Mouse (Mus musculus) adrenal gland, postnatal 4 days (tissue): ENCODE data around the gene Rxrb. TPM values are rescaled to one million over a fixed set of nuclear protein-coding genes. Genes with fewer than 3 reads are reported as not detected.

ENCODE experiments used
- DNase-seq, 2 experiments: peaks; one replicate each; pipeline ENCODE4 v3.0.0; 2021 to 2022; ENCODE audit warnings: low spot score in 2 of 2, mixed read lengths in 2 of 2
- total RNA-seq, 2 experiments: library from RNA; stranded (reverse); gene quantifications; 2 replicates each; pipeline ENCODE4 v1.2.3; 2021

Gene Rxrb
- total RNA-seq, 2 experiments from 2014 or later = 74.5 to 78.0 TPM

GRCm38 (mm10) chr17:34024861-34025755, 6.5 kb upstream of the Rxrb start:
- DNase-seq = no peak

- no peak for DNase-seq
Observed at GRCm38 (mm10) chr17:34025756-34026151, 5.9 kb upstream of the Rxrb start.

- no peak for DNase-seq
Observed at GRCm38 (mm10) chr17:34026221-34026620, 5.4 kb upstream of the Rxrb start.

GRCm38 (mm10) chr17:34026917-34027655, 4.5 kb upstream of the Rxrb start:
- no peak for DNase-seq

GRCm38 (mm10) chr17:34027656-34028223, 3.9 kb upstream of the Rxrb start, which contains the start of gene H2-Ke6:
Gene H2-Ke6, minus strand, starts transcription at chr17:34028060.
- peak; percentile 83 to 86 for DNase-seq

- no peak for DNase-seq
Observed at GRCm38 (mm10) chr17:34028501-34029149, 3.0 kb upstream of the Rxrb start.

GRCm38 (mm10) chr17:34029150-34029889, 2.3 kb upstream of the Rxrb start:
- no peak for DNase-seq

GRCm38 (mm10) chr17:34029890-34030595, 1.6 kb upstream of the Rxrb start:
- no peak for DNase-seq

GRCm38 (mm10) chr17:34030861-34031326, 718 bp upstream of the Rxrb start:
- DNase-seq = no peak

GRCm38 (mm10) chr17:34032174-34032632, 591 bp downstream of the Rxrb start:
- no peak for DNase-seq

GRCm38 (mm10) chr17:34032806-34033205, 1.2 kb downstream of the Rxrb start:
- no peak for DNase-seq

- no peak for DNase-seq
Observed at GRCm38 (mm10) chr17:34033441-34033840, 1.8 kb downstream of the Rxrb start.

GRCm38 (mm10) chr17:34034064-34034463, 2.5 kb downstream of the Rxrb start:
- DNase-seq = no peak

- no peak for DNase-seq
Observed at GRCm38 (mm10) chr17:34035517-34035916, 3.9 kb downstream of the Rxrb start.

GRCm38 (mm10) chr17:34036647-34037046, 5.0 kb downstream of the Rxrb start:
- DNase-seq = no peak

GRCm38 (mm10) chr17:34037241-34037640, 5.6 kb downstream of the Rxrb start:
- DNase-seq = no peak

- no peak for DNase-seq
Observed at GRCm38 (mm10) chr17:34038440-34038839, 6.8 kb downstream of the Rxrb start.

- no peak for DNase-seq
Observed at GRCm38 (mm10) chr17:34038878-34039561, 7.4 kb downstream of the Rxrb start, which contains the start of gene Col11a2. Gene Col11a2, plus strand, starts transcription at chr17:34039437.
